Mouse (Mus musculus): ENCODE results near the gene Olfr266. TPM values are rescaled to one million over a fixed set of nuclear protein-coding genes. Genes with fewer than 3 reads are reported as not detected.

Gene Olfr266
- polyA plus RNA-seq (2015; fragmentation: Nextera tagmentation; extraction: Ambion mirVana): not detected in 2 replicates

GRCm38 (mm10) chr3:106826187-106826586 is at the start of gene Olfr266:
TSS of gene Olfr266 (minus strand) at chr3:106826287.

GRCm38 (mm10) chr3:106789930-106790329 is 36.2 kb downstream of the Olfr266 start, which contains the start of gene Cd53:
TSS of gene Cd53 (minus strand) at chr3:106790149.

Other genes starting within 250 kb of the Olfr266 start
- gene Lrif1, start 141.3 kb downstream of the Olfr266 start, polyA plus RNA-seq (2015; fragmentation: Nextera tagmentation; extraction: Ambion mirVana): 11.8 and 14.5 TPM in 2 replicates
- 70.7 and 101 TPM in 2 replicates for gene Cd53, start 36.1 kb downstream of the Olfr266 start, polyA plus RNA-seq (2015; fragmentation: Nextera tagmentation; extraction: Ambion mirVana)
- gene Kcna3, start 209.9 kb upstream of the Olfr266 start, polyA plus RNA-seq (2015; fragmentation: Nextera tagmentation; extraction: Ambion mirVana): 0.82 and 1.2 TPM in 2 replicates

Measured in spleen, postnatal 0 days (tissue).